Mouse (Mus musculus): ENCODE measurements at regions not wholly inside any gene's neighbourhood (a gene's known extent, or its start where the extent isn't known, plus 50 kb on each side); places are given as distances from the start of the nearest gene placed in this dataset.

DNA sequence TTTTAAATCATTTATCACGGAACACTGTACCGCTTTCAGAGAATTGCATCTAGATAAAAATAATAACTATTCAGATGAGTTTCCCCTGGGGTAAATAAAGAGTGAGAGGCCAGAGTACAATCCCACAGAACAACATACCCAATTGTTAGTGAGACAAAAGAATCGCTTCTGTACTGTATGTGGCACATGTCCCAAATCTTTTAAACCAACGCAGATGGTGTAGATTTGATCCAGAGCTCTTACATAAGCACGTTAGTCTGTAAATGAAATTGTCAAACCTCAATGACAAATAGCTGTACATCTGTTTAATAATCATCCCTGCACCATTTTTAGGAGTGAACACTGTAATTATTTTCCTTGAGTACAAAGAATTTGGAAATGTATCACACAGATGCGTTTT is 322.0 kb downstream of the Lipi start:
- Histone ChIP-seq H3K4me1 (ENCODE audit: control insufficient read depth, insufficient read depth, low read length) (no peaks in the 10 kb centered on the region), H3K9ac (replicated peaks; ENCODE audit: low read depth, low read length) (no peak overlapping the region), H3K27me3 (ENCODE audit: control insufficient read depth, insufficient read depth, low read length) (no peaks in the 10 kb centered on the region), H3K4me3 (ENCODE audit: low read depth, low read length) (no peak overlapping the region), H3K36me3 (ENCODE audit: control insufficient read depth, insufficient read depth, low read length) (no peaks in the 10 kb centered on the region), H3K9me3 (ENCODE audit: control insufficient read depth, low read length) (no peaks in the 10 kb centered on the region), H3K4me2 (ENCODE audit: low read depth, low read length) (no peak overlapping the region), H3K27ac (ENCODE audit: low read depth, low read length) (no peak overlapping the region)
- no peak for ATAC-seq (ENCODE audit: low read depth)
- 66% methylated on average over 6 of the region's 6 CpGs for WGBS

DNA sequence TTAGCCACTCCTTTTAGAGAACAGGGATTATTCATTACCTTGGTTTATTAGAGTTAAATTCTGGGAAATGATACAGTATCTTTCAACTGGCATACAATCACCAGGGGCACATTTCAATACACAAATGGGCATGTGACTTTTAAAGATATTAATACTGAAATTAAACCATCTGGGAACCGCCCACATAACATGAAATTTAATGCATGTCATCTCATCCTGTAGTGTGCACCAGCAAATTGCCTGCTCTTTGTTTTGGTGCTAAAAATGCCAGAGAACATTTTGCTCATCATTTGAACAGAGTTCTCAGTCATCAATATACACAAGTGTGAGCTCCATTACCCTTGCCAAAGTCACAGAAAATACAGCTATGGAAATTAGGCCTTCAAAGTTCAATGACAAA is 330.9 kb downstream of the Lipi start:
- H3K36me3 ChIP-seq (ENCODE audit: control insufficient read depth, insufficient read depth, low read length), result no peaks in the 10 kb centered on the region
- H3K4me1 ChIP-seq (ENCODE audit: control insufficient read depth, insufficient read depth, low read length), result no peaks in the 10 kb centered on the region
- 95% methylated on average over 1 of the region's 1 CpGs for WGBS
- H3K9ac ChIP-seq (replicated peaks; ENCODE audit: low read depth, low read length), result no peak overlapping the region
- H3K27me3 ChIP-seq (ENCODE audit: control insufficient read depth, insufficient read depth, low read length), result no peaks in the 10 kb centered on the region
- no peaks in the 10 kb centered on the region for H3K9me3 ChIP-seq (ENCODE audit: control insufficient read depth, low read length)
- H3K27ac ChIP-seq (ENCODE audit: low read depth, low read length), result no peak overlapping the region
- no peak overlapping the region for H3K4me2 ChIP-seq (ENCODE audit: low read depth, low read length)
- no peak overlapping the region for H3K4me3 ChIP-seq (ENCODE audit: low read depth, low read length)
- ATAC-seq (ENCODE audit: low read depth), result no peak

DNA sequence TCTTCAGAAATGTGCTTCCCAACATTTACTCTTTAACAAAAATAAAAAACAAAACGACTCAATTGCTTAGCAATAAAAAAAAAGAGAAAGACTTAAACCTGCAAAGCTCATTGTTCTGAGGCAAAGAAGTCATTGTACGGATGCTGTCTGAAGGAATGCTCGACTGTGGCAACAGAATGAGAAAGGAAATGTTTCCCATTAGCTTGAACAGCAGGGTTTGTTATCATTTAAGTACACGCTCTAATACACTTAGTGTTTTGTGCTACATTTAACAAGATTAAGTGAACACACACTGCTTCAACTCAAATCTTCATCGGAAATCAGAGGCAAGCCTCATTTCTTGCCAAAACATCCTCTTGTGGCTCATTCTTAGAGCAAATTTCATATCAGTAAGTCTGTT is 336.7 kb downstream of the Lipi start:
- Histone ChIP-seq H3K4me1 (ENCODE audit: control insufficient read depth, insufficient read depth, low read length) (no peaks in the 10 kb centered on the region), H3K9ac (replicated peaks; ENCODE audit: low read depth, low read length) (no peak overlapping the region), H3K36me3 (ENCODE audit: control insufficient read depth, insufficient read depth, low read length) (no peaks in the 10 kb centered on the region), H3K27me3 (ENCODE audit: control insufficient read depth, insufficient read depth, low read length) (no peaks in the 10 kb centered on the region), H3K9me3 (ENCODE audit: control insufficient read depth, low read length) (no peaks in the 10 kb centered on the region), H3K4me2 (ENCODE audit: low read depth, low read length) (no peak overlapping the region), H3K4me3 (ENCODE audit: low read depth, low read length) (no peak overlapping the region), H3K27ac (ENCODE audit: low read depth, low read length) (no peak overlapping the region; the same call in 1 of the 2 replicates)
- WGBS, result 16% methylated on average over 5 of the region's 5 CpGs
- peak; percentile 65; the same call in 1 of the 2 replicates for ATAC-seq (ENCODE audit: low read depth)

DNA sequence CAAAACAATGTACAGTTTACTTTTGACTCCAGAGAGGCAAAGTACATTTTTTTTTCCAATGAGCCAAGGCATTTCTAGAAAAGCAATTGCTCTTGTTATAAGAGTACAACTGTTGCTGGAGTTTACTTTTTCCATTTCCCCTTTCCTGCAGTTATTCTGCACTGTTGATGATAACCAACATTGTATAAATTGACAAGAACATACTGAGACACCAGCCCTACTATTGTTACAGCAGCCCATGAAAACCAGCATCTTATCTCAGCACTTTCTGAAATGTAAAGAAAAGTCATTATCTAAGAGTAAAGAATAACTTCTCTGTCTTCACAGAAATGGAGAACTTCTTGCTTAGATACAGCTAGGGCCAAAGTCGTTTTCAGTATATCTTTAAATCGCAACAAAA is 345.5 kb downstream of the Lipi start:
- Histone ChIP-seq H3K4me1 (ENCODE audit: control insufficient read depth, insufficient read depth, low read length) (no peaks in the 10 kb centered on the region), H3K36me3 (ENCODE audit: control insufficient read depth, insufficient read depth, low read length) (no peaks in the 10 kb centered on the region), H3K4me3 (ENCODE audit: low read depth, low read length) (no peak overlapping the region), H3K27ac (ENCODE audit: low read depth, low read length) (no peak overlapping the region), H3K9me3 (ENCODE audit: control insufficient read depth, low read length) (no peaks in the 10 kb centered on the region), H3K4me2 (ENCODE audit: low read depth, low read length) (no peak overlapping the region), H3K9ac (replicated peaks; ENCODE audit: low read depth, low read length) (no peak overlapping the region), H3K27me3 (ENCODE audit: control insufficient read depth, insufficient read depth, low read length) (no peaks in the 10 kb centered on the region)
- 94% methylated on average over 2 of the region's 2 CpGs for WGBS
- no peak for ATAC-seq (ENCODE audit: low read depth)

DNA sequence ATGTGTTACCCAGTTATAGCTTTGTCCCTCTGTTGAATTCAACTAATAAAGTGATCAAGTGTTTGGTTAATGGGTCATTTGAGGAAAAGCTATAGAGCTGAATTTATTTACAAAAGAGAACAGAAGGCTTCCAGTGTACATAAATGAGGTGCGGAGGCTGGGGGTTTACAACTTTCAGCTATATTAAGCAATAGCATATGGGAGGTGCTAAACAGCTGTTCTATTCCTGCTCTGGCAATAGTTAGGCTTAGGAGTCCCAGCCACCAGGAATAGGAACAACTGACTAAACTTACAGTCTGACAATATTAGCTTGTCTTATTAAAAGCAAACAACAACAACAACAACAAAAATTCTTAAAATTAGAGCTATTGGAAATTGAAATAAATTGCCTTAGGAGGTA is 353.7 kb downstream of the Lipi start:
- Histone ChIP-seq H3K4me2 (ENCODE audit: low read depth, low read length) (no peak overlapping the region), H3K9me3 (ENCODE audit: control insufficient read depth, low read length) (no peaks in the 10 kb centered on the region), H3K4me3 (ENCODE audit: low read depth, low read length) (no peak overlapping the region), H3K9ac (replicated peaks; ENCODE audit: low read depth, low read length) (no peak overlapping the region), H3K36me3 (ENCODE audit: control insufficient read depth, insufficient read depth, low read length) (no peaks in the 10 kb centered on the region), H3K4me1 (ENCODE audit: control insufficient read depth, insufficient read depth, low read length) (no peaks in the 10 kb centered on the region), H3K27me3 (ENCODE audit: control insufficient read depth, insufficient read depth, low read length) (no peaks in the 10 kb centered on the region), H3K27ac (ENCODE audit: low read depth, low read length) (no peak overlapping the region)
- 55% methylated on average over 1 of the region's 1 CpGs for WGBS
- no peak for ATAC-seq (ENCODE audit: low read depth)

DNA sequence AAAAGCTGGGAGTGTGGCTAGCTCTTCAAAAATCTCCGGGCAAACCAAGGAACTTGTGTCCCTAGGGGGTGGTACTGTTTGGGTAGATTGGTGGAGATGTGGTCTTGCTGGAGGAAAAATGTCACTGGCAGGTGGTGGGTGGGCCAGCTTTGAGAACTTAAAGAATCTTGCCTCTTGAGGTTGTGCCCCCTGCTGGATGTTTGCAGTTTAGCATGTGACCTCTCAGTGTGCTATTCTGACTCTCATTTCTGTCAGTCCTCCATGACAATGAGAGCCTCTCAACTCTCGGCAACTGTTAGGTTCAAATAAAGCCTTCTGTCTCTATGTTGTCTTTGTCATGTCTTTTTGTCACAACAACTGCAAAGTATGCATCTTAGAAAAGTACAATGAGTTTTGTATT is 392.5 kb downstream of the Lipi start:
- ATAC-seq (ENCODE audit: low read depth), result no peak
- H3K27me3 ChIP-seq (ENCODE audit: control insufficient read depth, insufficient read depth, low read length), result no peaks in the 10 kb centered on the region
- H3K27ac ChIP-seq (ENCODE audit: low read depth, low read length), result no peak overlapping the region
- H3K4me1 ChIP-seq (ENCODE audit: control insufficient read depth, insufficient read depth, low read length), result no peaks in the 10 kb centered on the region
- no peak overlapping the region for H3K9ac ChIP-seq (replicated peaks; ENCODE audit: low read depth, low read length)
- H3K4me2 ChIP-seq (ENCODE audit: low read depth, low read length), result no peak overlapping the region
- H3K4me3 ChIP-seq (ENCODE audit: low read depth, low read length), result no peak overlapping the region
- no peaks in the 10 kb centered on the region for H3K9me3 ChIP-seq (ENCODE audit: control insufficient read depth, low read length)
- 72% methylated on average over 2 of the region's 2 CpGs for WGBS
- no peaks in the 10 kb centered on the region for H3K36me3 ChIP-seq (ENCODE audit: control insufficient read depth, insufficient read depth, low read length)

DNA sequence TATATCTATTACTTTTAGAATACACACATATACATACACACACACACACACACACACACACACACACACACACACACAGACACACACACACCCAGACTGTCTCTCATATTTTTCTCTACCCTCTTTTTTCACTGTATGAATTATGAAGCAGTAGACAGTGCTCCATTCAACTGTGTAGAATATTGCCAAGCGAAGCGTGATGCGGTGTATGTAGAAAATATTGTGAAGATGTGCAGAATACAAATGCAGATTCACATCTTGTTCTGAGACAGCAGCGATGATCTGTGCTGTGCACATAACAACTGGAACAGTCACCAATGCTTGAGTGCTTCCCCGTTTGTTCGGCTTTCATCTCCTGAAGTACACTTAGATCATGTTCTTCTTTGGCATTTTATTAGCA is 395.5 kb downstream of the Lipi start:
- no peak overlapping the region for H3K27ac ChIP-seq (ENCODE audit: low read depth, low read length)
- H3K36me3 ChIP-seq (ENCODE audit: control insufficient read depth, insufficient read depth, low read length), result no peaks in the 10 kb centered on the region
- no peaks in the 10 kb centered on the region for H3K27me3 ChIP-seq (ENCODE audit: control insufficient read depth, insufficient read depth, low read length)
- H3K4me1 ChIP-seq (ENCODE audit: control insufficient read depth, insufficient read depth, low read length), result no peaks in the 10 kb centered on the region
- ATAC-seq (ENCODE audit: low read depth), result no peak
- no peak overlapping the region for H3K4me3 ChIP-seq (ENCODE audit: low read depth, low read length)
- WGBS, result 79% methylated on average over 6 of the region's 6 CpGs
- H3K9ac ChIP-seq (replicated peaks; ENCODE audit: low read depth, low read length), result no peak overlapping the region
- H3K9me3 ChIP-seq (ENCODE audit: control insufficient read depth, low read length), result no peaks in the 10 kb centered on the region
- H3K4me2 ChIP-seq (ENCODE audit: low read depth, low read length), result no peak overlapping the region

DNA sequence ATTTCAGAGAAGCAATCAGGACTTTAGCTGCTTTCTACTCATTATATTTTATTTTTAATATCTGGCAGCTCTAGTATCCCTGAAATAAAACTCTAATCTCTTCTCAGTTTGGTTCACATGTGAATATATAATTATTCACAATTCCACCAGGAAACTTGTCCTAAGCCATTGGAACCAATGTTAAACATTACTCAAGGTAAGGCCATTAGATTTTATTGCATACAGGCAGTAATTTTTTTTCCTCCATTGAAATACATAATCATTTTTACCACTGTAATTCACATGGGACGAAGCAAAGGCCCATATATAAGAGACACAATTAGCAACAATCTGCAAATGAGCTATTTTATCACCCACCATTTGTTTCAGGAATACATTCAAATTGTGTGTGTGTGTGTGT is 419.8 kb downstream of the Lipi start:
- ATAC-seq (ENCODE audit: low read depth), result no peak
- no peaks in the 10 kb centered on the region for H3K27me3 ChIP-seq (ENCODE audit: control insufficient read depth, insufficient read depth, low read length)
- no peaks in the 10 kb centered on the region for H3K9me3 ChIP-seq (ENCODE audit: control insufficient read depth, low read length)
- H3K4me1 ChIP-seq (ENCODE audit: control insufficient read depth, insufficient read depth, low read length), result no peaks in the 10 kb centered on the region
- no peak overlapping the region for H3K4me2 ChIP-seq (ENCODE audit: low read depth, low read length)
- no peak overlapping the region for H3K4me3 ChIP-seq (ENCODE audit: low read depth, low read length)
- no peak overlapping the region for H3K9ac ChIP-seq (replicated peaks; ENCODE audit: low read depth, low read length)
- WGBS, result 60% methylated on average over 1 of the region's 1 CpGs
- no peaks in the 10 kb centered on the region for H3K36me3 ChIP-seq (ENCODE audit: control insufficient read depth, insufficient read depth, low read length)
- no peak overlapping the region for H3K27ac ChIP-seq (ENCODE audit: low read depth, low read length)

DNA sequence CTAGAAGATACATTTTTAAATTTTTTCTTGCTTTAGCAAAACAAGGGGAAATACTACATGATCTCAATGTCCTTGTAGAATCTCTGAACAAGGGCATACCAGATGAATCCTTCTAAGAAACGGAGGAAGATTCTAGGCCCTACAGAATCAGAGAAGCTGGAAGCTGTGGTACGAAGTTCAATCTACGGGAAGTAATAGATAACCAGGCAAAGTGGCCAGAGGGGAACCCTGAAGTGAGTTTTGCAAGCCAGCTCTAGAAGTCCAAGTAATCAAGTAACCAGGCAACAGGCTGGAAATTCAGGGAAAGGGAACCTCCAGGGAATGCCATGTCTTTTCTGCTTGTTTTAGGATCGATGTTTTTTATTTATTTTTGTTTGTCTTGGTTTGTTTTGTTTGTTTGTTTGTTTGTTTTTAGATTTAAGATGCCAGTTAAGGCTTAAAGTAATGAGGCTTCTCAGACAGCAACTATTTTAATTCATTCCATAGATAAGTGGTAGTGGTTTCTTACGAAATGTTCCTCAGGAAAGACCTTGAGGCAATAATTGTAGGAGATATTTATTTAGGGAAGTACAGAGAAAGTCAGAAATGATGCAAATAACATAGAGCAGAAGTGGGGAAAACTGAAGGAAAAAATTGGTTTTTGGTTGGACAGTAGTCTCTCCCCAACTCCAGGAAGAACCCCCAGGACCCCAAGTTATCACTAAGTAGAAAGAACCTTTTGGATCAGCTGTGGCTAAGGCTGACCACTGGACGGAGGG is 420.7 kb downstream of the Lipi start:
- Histone ChIP-seq H3K36me3 (ENCODE audit: control insufficient read depth, insufficient read depth, low read length) (no peaks in the 10 kb centered on the region), H3K4me3 (ENCODE audit: low read depth, low read length) (no peak overlapping the region), H3K4me1 (ENCODE audit: control insufficient read depth, insufficient read depth, low read length) (no peaks in the 10 kb centered on the region), H3K9ac (replicated peaks; ENCODE audit: low read depth, low read length) (no peak overlapping the region), H3K27me3 (ENCODE audit: control insufficient read depth, insufficient read depth, low read length) (no peaks in the 10 kb centered on the region), H3K9me3 (ENCODE audit: control insufficient read depth, low read length) (no peaks in the 10 kb centered on the region), H3K4me2 (ENCODE audit: low read depth, low read length) (no peak overlapping the region), H3K27ac (ENCODE audit: low read depth, low read length) (no peak overlapping the region)
- ATAC-seq (ENCODE audit: low read depth), result no peak
- WGBS, result 86% methylated on average over 6 of the region's 6 CpGs
